Mouse (Mus musculus): Measurements from ENCODE around the gene Pip5k1b.

Pip5k1b gene

GRCm38 (mm10) chr19:24555466-24555903 is at the start of gene Pip5k1b:
Gene Pip5k1b, minus strand, starts transcription at chr19:24555872.
- DNase-seq, result peak; percentile 62 to 63

- DNase-seq, result no peak
These were observed 48.4 kb upstream of the Pip5k1b start for GRCm38 (mm10) chr19:24604105-24604504.

GRCm38 (mm10) chr19:24603431-24603830 is 47.8 kb upstream of the Pip5k1b start:
- DNase-seq, result no peak

DNA sequence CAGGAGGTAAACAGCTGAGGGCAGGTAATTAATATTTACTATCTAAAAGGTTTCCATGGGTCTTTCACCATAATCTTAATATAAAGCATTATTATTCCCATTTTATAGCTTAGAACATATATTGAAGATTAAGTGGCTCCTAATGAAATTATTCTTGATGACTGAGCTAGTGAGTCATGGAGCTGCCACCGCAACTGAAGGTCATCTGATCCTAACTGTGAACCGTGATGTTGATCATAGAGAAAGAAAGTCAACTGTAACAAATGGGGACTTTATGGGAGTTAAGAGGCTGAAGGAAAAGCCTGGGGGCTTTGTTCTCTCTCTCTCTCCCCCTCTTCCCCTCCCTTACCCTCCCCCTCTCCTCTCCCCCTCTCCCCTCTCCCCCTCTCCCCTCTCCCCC is 31.1 kb upstream of the Pip5k1b start:
- no peak for DNase-seq

DNA sequence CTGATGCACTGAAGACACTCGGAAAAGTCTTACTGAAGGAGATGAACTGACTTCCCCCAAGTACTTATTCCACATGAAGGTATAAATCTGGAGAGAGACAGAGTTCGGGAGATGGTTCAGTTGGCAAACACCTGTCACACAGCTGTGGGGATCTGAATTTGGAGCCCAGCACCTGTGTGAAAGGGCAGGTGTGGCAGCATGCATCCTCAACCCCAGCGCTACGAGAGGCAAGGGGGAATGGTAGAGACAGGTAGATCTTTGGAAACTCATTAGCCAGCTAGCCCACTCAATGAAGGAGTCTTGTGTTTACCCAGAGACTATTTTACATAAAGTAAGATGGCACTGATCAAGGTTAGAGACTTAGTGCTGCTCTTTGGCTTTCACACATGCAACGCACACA is 29.5 kb upstream of the Pip5k1b start:
- DNase-seq, result no peak

DNA sequence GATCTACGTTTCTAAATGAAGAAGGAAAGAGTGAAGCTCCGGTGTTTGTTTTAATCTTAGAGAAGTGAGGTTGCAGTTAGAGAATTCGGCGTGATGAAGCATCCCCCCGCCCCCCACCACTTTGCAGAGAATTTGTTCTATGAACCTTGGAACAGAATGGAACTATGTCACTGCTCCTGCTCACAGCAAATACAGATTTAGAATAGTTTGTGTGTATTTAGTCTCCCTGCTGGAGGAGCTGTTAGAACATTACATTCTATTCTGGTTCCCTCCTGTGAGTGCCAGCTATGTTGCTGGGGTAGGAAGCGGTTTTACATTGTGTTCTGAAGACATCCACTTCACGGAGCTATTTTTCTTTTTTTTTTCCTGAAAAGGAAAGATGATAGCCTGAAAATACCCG is 28.3 kb upstream of the Pip5k1b start:
- DNase-seq, result no peak

- DNase-seq, result no peak
These were observed 20.5 kb upstream of the Pip5k1b start for GRCm38 (mm10) chr19:24576125-24576524.

DNA sequence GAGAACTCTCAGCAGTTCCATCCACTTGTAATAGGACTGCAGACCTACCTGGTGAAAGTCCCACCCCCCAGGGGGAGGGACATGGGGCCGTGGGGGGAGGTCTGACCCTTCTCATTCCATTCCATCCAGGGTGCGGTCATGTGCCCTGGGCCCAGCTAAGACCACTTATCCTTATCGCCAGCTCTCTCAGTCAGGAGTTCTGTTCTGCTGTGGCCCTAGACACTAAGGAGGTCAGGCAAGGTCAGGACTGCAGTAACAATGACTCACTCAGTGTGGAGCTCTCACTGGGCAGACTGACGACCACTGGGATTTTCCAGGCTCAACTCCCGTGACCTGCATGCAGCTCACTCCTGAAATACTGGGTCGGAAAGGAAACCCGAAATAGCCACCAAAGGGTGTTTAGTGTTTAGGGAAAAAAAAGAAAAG is 16.1 kb upstream of the Pip5k1b start:
- DNase-seq, result no peak

- DNase-seq, result no peak
These were observed 15.3 kb upstream of the Pip5k1b start for GRCm38 (mm10) chr19:24570969-24571368.

DNA sequence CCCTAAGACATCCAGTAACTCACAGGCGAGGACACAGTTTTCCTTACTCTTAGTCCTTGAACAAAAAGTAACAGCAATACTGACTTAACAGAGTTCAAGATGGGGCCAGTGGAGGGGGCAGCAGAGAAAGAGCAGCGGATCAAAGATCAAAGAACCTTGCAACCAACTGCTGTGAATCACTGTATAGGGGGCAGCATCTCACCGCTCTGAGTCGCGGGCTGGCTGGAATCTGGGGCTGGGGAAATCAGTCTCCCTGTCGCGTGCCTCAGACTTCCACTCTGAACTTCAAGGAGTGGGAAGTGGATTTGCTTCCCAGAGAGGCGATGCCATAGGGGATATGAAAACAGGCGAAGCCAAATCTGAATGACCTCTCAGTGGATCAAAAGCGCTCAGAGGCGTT is 1.8 kb upstream of the Pip5k1b start:
- DNase-seq, result peak; percentile 30 to 32

GRCm38 (mm10) chr19:24556585-24556966 is 904 bp upstream of the Pip5k1b start:
- DNase-seq, result no peak

- peak; percentile 79 to 84 for DNase-seq
These were observed 372 bp upstream of the Pip5k1b start for GRCm38 (mm10) chr19:24555904-24556584.

DNA sequence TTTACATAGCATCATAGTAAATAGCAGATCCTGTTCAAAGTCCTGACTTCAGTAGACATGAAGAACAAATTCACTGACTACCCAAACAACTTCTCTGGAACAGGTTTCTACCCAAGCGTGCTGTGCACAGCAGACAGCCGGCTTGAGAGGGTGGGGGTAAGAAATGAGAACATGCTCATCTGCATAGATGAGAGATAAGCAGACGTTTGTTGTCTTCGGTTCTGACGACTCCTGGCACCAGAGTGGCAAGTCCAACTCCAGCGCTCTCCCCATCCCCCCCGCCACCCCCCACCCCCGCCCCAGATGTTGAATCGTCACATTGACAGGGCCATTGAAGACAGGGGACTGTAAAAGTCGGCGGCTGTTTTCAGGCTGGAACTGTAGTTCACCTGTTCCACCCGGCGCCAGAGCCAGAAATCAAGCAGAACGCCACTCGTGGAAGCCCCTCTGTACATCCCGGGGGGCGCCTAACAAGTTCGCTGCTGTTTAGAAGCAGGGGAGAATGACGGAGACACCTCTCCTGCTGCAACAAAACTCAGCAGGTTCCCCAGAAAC is 684 bp downstream of the Pip5k1b start:
- peak; percentile 24 to 35 for DNase-seq

- peak in 1 of 2 experiments; percentile 8 for DNase-seq
These were observed 1.2 kb downstream of the Pip5k1b start for GRCm38 (mm10) chr19:24554425-24554824.

DNA sequence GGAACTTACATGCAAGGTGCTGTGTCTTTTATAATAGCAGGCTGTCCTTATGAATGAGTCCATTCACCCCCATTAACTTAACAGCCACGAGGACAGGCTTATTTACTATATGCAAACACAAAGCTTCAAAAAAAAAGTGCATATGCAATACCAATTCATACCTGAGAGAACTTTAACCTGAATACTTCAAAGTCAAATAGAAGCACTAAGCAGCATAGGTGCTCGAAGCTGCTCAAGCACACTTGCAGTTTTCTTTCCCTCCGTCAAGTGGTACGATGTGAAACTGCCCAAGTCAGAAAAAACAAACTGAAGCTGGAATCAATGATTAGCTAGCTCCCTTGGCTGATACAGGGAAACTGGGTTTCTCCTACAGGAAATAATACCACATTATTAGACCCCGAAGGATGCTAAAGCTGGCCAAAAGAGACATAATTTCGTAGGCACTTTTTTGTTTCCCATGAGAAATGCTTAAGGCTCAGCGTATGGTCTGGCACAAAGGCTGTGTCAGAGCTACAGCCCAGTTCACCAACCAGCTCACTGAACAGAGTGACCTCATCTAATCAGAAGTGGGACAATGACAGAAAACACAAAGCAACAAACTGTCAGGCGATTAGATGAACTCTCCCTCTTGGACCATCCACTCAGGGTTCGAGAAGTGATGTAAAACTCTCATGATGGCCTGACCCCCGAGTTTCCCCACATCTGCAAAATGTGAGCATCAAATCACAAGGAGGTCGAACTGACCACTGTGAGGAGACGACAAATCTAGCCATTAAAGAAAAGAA is 2.2 kb downstream of the Pip5k1b start:
- no peak for DNase-seq

GRCm38 (mm10) chr19:24552641-24553040 is 3.0 kb downstream of the Pip5k1b start:
- DNase-seq, result peak; percentile 40 to 49

DNA sequence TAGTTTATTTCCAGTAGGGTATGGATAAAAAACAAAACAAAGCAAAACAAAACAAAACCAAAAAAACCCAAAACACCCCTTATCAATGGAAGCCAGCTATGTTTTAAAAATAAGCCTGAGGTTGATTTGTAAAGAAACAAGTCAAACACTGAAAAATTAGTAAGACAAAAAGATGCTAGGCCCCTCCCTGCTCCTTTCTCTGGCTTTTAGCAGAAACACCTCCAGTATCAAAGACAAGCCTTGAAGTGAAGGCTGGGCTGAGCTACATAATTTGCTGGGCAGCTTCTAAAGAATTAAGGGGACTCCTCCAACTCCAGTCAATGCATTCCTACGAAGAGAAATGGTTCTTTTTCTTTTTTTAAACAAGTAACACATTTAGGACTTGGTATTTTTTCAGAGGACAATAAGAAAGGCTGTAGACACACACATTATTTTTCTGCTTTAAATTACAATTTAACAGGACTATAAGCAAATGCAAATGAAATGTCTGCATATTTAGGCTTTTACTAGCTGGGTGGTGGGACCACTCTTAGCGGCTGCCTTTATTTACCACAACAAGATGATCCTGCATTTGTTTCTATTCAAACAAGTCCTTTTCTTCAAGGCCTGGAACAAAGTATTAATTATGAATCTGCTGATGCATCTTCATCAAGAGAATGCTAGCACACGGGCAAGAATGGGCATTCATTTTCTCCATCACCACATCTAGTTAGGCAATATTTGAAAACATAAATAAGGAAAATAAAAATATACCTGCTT is 4.3 kb downstream of the Pip5k1b start:
- DNase-seq, result no peak

GRCm38 (mm10) chr19:24550778-24551177 is 4.9 kb downstream of the Pip5k1b start:
- DNase-seq, result no peak

DNA sequence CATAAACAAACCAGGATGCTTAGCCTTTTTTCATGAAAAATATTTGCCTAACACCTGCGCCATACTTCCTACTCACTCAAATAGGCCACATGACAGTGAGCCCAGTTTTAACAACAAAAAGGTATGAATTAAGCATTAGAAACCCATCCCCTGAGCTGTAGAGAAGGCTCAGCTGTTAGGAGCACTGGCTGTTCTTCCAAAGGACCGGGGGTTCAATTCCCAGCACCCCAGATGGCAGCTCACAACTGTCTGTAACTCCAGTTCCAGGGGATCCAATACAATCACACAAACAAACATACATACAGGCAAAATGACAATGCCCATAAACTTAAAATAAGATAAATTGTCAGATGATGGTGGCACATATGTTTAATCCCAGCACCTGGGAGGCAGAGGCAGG is 5.7 kb downstream of the Pip5k1b start:
- DNase-seq, result no peak

DNA sequence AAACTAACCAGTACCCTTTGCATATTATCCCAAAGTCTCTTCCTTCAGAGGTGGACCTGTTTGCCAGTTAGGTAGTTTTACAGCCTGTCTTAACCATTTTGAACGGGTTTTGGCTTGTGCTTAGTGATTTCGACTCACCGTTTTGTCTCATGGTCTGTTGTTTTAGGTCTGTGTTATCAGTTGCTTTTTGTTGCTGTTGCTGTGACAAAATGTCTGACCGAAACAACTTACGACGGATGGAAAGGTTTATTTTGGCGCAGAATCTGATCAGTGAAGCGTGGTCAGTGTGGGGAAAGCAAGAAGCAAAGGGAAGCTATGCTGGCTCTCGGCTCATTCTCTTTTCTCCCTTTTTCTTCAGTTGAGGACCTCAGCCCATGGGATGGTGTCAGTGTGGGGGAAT is 7.3 kb downstream of the Pip5k1b start:
- no peak for DNase-seq

DNA sequence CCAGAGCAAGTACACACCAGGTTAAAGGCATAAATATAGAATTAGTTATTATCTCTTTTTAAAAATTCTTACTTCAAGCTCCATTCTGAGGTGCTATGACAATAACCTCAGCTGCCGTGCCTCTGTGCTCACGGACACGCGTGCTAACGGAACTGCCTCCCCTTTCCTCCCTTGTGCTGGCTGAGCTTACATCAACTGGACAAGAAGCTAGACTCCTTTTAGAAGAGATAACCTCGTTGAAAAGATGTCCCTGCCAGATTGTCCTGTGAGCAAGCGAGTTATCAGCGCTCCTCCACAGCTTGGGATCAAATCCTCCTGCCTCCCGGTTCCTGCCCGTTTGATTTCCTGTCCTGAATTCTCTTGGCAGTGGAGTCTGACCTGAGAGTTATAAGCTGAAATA is 9.5 kb downstream of the Pip5k1b start:
- no peak for DNase-seq

- DNase-seq, result no peak
These were observed 12.0 kb downstream of the Pip5k1b start for GRCm38 (mm10) chr19:24543386-24544350.

Data from B cell, adult 2 months (primary cell).